Mouse (Mus musculus) CD4-positive, CD25-positive, alpha-beta regulatory T cell, adult 2 months (primary cell): Measurements from ENCODE around the gene Mrps11.

ENCODE experiments used
- DNase-seq: peaks from one replicate; pipeline ENCODE4 v3.0.0-alpha.2; 2012; ENCODE audit warnings: low read depth, low spot score

Gene Mrps11

DNA sequence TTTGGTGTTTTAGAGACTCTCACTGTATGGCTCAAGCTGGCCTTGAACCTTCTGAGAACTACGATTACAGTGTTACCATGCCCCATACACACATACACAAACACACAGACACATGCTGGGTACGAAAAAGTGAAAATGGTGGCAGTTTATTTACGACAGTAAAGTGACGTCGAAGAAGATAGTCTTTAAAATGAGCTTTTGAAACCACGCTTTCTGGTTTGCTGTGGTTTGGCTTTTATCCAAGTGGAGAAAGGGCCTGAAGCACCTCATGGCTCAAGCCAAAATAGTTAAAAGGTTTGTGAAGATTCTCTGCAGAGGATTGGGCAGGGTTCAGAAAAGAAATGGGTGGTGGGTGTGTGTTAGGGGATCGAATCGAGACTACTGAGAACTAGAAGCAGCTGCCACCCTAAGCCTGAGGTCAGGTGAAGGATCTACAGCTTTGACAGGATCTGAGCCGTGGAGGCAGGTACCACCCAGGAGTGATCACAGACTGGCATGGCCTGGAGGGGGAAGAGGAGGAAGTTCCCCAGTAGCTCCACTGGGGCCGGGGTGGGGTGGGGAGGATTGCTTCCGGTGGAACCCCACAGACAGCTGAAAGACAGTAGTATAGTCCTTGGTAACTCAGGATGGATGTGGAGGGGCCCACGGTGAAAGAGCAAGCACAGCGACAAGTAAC lies 11.1 kb downstream of the Mrps11 start:
- peak; percentile 40 for DNase-seq

DNA sequence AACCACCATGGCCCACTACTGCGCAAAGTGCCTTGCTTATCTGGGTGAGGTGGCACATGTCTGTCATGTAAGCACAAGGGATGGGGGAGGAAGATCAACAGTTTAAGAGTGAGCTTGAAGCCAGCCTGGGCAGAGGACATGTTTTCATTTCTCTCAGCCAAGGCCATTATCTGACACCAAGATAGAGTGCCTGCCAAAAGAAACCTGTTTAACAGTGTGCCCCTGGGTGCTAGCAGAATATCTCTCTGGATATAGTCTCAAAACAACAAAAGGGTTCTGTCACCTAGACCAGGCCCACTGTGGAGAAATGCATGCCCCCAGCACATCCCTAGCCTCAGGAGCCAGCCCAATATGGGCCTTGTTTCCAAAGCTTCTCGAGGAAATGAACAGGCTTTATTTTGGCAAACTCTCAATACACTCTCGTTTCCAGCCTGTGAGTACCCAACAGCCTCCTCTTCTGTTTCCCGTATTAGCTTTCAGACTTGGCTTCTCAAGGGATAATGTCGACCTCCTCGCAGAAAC lies 11.7 kb downstream of the Mrps11 start:
- no peak for DNase-seq

DNA sequence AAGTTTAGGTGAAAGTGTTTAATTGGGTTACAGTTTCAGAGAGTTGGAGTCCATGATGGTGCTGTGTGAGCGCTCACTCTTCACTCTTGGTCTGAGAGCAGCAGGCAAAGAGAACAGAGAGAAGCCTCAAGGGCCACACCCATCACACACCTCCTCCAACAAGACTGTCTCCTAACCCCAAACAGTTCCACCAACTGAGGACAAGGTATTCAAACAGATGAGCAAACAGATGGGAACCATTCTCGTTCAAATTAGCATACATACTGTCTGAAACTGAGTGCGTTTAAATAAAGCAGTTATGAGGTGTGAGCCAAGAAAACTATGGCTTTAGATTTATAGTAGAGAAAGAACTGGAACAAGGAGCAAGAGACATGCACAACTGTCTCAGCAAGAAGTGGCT lies 13.7 kb downstream of the Mrps11 start:
- no peak for DNase-seq

DNA sequence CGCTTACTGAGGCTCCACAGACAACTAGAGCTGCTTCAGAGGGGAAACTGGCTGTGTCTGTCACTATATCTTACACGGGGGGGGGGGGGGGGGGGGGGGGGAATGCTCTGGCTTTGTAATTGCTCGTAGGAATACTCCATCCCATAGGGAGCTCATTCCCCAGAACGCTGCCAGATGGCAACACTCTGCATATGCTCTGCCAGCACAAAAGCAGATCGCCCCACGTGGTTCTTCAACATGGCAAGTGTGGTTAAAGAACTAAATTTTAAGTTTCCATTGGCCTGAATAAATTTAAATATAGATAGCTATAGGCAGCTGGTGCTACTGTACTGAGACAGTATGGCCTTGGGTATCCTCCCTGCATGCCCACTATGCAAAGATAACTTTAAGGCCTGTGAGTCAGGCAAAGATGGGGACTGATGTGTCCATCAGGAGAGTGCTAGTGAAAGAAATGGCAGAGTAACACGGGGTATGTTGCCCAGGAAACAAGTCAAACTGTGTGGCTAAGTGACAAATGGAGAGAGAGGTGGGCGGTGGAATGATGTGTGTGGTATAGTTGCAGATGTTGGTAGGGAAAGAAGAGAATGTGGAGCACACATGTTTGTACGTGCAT lies 15.0 kb downstream of the Mrps11 start:
- no peak for DNase-seq

DNA sequence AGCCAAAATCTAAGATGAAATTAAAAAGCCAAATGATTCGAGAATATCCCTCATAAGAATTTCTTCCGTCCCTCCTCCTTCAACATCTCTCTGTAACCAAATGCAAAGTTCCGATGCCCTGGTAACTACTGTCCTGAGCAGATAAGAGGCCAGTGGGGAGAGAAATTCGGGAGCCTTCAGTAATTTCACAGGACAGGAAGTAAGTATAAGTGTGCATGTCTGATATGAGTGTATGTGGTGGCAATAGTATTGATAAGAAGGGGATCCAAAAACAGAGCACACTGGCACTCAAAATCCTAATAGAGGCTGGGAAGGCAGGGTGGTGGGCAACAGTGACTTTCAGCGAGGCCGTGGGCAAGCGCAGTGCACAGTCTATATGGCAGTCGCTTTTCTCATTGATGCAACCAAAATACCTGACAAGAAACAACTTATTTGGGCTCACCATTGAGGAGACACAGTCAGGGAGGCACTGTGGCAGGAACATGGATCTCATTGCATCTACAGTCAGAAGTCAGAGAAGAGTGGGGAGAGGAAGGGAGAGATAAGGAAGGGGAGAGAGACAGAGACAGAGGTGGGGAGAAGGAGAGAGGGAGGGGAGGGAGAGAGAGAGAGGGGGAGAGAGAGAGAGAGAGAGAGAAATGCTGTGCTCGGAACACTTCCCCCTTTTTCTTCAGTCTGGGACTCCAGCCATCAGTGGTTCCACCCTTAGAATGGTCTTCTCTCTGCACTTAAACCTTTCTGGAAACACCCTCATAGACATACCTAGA lies 17.0 kb downstream of the Mrps11 start:
- no peak for DNase-seq

DNA sequence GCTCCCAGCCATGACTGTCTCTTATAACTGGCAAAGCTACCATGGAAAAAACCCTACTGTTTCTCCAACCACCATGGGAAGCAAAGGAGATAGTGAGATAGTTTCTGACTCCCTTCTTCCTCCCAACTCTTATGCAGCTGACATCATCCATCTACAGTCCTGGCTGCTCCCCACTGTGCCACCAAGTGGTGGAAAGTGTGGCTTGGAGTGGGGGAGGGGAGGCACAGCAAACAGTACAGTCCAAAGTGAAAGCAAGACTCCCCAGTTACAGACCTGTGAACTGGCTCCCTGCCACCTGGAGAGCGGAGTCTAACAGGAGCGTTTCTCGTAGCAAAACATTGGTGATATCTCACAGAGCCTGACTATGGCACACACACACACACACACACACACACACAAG lies 20.9 kb downstream of the Mrps11 start:
- DNase-seq: peak; percentile 41

DNA sequence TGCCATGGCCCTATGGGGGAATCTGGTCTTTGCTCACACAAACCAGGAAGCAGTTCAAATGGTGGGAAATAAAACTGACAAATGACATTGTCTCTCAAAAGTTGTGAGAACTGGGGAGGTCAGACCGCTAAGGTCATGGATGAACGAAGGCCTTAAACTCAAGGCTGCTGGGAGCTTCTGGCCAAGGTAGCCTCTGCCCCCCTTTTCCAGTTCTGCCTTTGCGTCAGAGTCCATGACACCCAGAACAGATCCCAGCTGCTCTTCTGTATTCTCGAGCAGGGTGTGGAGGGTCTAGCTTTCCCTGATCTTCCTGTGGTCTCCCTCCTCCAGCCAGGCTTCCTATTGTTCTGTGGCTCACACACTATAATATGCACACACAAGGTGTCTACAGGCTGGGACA lies 24.3 kb downstream of the Mrps11 start:
- no peak for DNase-seq

DNA sequence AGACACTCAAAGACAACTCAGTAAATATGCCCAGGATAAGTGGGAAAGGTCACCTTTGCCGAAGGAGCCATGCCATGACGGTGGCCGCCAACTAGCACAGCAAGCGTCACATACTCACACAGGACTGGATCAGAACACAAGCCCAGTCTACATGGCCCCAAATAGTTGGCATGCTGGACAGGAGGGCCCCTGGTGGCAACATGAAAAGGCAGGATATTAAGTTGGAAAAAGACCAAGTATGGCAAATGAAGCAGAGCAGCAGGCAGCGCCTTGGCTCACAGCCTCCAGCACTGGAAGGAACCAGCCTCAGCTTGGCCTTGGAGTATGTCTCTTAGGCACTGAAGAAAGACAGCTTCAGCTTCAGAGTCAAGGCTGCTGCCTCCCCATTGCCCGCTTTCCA lies 30.9 kb downstream of the Mrps11 start:
- no peak for DNase-seq

DNA sequence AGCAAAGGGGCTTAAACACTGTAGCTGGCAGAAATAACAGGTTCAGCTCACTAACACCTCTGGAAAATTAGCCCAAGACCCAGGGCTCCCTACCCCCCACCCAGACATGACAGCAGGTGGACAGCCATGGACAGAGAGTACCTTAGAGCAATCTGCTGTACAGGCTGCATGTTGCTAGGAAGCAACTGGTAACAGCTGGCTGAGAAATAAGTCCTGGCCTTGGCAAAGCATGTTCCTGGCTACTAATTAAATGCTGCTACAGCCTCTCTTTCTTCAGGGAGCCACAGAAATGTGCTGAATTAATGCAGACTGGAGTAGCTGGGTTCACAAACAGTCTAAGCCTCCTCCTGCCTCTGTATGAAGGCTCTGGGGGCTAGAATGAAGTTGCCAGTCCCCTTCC lies 31.8 kb downstream of the Mrps11 start:
- DNase-seq: no peak

DNA sequence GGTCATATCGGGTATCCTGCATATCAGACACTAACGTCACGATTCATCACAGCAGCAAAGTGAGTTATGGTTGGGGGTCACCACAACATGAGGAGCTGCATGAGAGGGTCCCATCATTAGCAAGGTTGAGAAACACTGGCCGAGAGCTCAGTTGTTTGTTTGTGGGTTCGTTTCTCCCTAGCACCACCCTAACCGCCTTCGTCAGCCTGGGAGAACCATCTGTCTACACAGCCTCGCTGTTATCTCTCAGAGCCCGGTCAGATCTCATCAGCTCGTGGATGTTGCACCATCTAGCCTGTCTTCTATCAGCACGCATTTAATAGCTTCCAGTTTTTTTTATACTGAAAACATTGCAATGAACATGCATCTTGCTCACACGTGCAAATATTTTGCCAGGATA lies 35.4 kb downstream of the Mrps11 start:
- no peak for DNase-seq

DNA sequence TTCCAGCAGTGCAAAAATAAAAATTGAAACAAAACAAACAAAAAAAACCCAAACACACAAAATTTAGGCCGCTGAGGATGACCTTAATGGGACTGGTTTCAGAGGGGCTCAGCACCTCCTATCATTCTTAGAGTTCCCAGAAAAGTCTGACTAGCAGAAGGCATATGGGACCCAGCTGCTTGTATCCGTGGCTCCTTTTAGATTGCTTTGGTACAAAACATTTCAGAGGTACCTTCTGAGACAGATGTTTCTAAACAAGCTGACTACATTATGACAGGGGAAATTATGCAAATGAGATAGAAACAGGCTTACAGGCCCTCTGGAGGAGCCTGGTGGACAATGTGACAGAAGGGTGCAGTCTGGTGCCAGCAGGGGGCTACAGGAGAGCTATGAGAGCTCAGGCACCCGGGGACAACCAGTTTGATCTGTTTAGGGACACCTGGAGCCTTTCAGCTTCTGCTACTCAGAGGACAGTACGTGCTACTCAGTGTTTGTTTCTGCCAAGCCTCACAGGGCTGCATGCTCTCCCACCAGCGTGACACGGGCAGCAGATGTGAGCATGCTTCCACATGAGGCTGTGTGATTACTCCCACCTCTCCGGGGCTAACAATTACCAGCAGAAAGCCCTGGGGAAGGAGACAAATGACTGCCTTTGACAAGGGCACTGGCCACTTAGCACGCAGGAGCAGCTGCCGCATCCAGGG lies 43.9 kb downstream of the Mrps11 start:
- DNase-seq: peak; percentile 11

DNA sequence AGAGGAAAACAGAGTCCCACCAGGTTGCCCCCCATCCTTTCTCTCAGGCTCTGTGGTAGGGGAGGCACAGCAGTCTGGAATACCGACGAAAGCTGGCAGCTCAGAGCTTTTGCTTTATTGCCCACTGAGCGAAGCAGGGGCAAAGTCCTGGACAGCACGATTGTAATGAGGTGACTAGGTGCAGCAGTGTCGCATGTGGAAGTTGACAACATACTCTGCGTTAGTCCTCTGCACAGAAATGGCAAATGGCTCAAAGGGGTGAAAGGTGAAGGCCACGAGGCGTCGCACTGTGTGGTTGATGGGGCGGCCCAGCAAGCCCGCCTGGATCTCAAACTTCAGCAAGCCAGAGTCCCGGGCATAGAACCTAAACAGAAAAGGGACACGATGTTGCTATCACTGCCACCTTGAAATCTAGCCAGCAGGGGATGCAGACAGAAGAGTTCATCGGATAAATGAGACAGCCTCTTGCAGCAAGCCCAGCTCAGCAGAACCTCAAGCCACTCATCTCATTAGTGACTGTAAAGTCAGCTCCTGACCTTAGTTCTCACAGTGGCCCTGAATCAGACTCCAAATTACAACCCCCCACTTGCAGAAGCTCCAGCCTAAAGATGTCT lies 44.9 kb downstream of the Mrps11 start:
- DNase-seq: no peak

DNA sequence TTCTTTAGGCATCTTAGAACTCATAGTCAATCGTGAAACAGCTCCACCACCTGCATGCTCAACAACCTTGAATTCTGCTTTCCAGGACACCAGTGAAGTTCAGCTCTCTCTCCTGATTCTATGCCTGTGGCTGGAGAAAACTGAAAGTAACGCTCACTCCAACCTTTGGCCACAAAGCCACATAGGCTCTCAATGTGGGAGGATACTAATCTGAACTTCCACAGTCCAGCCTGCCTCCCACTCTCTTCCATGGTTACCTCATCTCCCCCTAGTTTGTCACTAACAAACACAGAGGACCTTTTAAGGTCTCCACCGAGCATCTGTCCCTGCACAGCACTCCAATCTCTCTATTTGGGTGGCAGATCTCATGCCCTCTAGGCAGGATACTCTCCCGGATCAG lies 52.7 kb downstream of the Mrps11 start:
- DNase-seq: no peak

DNA sequence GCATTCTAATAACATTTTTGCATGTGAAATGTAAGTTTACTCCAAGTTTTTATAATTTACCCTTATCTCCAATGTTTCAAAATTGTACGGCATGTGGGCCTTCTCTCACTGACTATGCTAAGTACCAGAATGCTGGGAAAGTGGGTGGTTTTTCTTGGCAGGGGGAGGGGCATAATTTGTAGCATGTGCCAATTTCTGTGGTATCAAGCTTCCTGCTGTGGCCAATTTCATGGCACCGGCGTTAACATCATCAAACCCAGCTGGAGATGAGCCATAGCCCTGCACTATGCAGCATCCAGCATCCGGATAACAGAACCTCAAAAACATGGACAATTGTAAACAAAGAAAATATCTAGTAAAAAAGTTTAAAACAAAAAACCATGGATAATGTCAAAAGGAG lies 54.3 kb downstream of the Mrps11 start:
- no peak for DNase-seq

DNA sequence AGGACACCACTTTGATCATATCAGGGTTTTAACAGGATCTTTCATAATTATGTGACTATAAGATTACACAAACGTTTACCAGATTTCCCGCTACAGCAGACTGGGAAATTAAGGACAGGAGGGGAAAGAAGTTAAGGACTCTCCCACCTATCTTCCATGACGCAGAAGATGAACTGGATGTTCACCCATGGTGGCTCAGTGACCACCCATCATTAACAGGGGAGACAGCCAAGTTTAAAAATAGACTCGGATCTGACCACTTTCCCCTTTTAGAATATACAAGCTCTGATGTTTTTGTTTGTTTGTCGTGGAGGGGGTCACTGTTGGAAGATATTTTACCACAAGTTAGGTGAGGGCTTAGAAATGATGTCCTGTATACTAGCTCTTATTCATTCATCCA lies 58.7 kb downstream of the Mrps11 start:
- no peak for DNase-seq
